Mouse (Mus musculus) neural tube, embryonic 14.5 days (tissue): ENCODE measurements around the gene Efcab3. TPM values are rescaled to one million over a fixed set of nuclear protein-coding genes. Genes with fewer than 3 reads are reported as not detected.

Experiments
- ATAC-seq: fragments of 200-750 bp; cut with Nextera tagmentation; 2 replicates; pipeline ENCODE4 v1.8.0; 2017; ENCODE audit warnings: low read depth, mild to moderate bottlenecking, moderate TSS enrichment, moderate library complexity
- H3K27ac ChIP-seq: fragments of 300-500 bp; sonication (generic); 2 replicates; pipeline ENCODE4 v1.5.1; 2014; ENCODE audit warnings: low read depth, mild to moderate bottlenecking, control low read depth, low read length, moderate library complexity, mixed read lengths
- H3K27me3 ChIP-seq: fragments of 300-500 bp; sonication (generic); 2 replicates; pipeline ENCODE4 v1.6.1; 2014; ENCODE audit warnings: low read length; ENCODE audit not compliant: control insufficient read depth, insufficient read depth
- H3K36me3 ChIP-seq: fragments of 300-500 bp; sonication (generic); 2 replicates; pipeline ENCODE4 v1.6.1; 2014; ENCODE audit warnings: low read length, mixed read lengths; ENCODE audit not compliant: control insufficient read depth, insufficient read depth
- H3K4me1 ChIP-seq: fragments of 300-500 bp; sonication (generic); 2 replicates; pipeline ENCODE4 v1.6.1; 2014; ENCODE audit warnings: low read length; ENCODE audit not compliant: control insufficient read depth, insufficient read depth
- H3K4me2 ChIP-seq: fragments of 300-500 bp; sonication (generic); 2 replicates; pipeline ENCODE4 v1.6.1; 2014; ENCODE audit warnings: mild to moderate bottlenecking, low read depth, low read length, control low read depth
- H3K4me3 ChIP-seq: fragments of 300-500 bp; sonication (generic); 2 replicates; pipeline ENCODE4 v1.5.1; 2014; ENCODE audit warnings: low read depth, low read length, control low read depth, mixed read lengths
- H3K9ac ChIP-seq: fragments of 300-500 bp; sonication (generic); replicated peaks from 2 replicates; pipeline ENCODE4 v1.6.1; 2014; ENCODE audit warnings: low read depth, mild to moderate bottlenecking, control low read depth, low read length, mixed read lengths
- H3K9me3 ChIP-seq: fragments of 300-500 bp; sonication (generic); 2 replicates; pipeline ENCODE4 v1.6.1; 2016; ENCODE audit warnings: low read length; ENCODE audit not compliant: control insufficient read depth
- WGBS: fragments of 180-500 bp; shearing (Covaris S2); extraction: QIAGEN DNeasy Blood & Tissue Kit; methylation state at CpG from one replicate; pipeline ENCODE4 v1.1.7; 2014; 5-methylcytosine and 5-hydroxymethylcytosine counted together
- polyA plus RNA-seq: library from polyadenylated mRNA; unstranded; fragments of >200 nt; fragmentation: Nextera tagmentation; extraction: Ambion mirVana; gene quantifications from 2 replicates; pipeline ENCODE4 v1.2.1, GENCODE M21; 2014

Efcab3 gene
- polyA plus RNA-seq, 1 experiment from 2014 or later, result not detected

DNA sequence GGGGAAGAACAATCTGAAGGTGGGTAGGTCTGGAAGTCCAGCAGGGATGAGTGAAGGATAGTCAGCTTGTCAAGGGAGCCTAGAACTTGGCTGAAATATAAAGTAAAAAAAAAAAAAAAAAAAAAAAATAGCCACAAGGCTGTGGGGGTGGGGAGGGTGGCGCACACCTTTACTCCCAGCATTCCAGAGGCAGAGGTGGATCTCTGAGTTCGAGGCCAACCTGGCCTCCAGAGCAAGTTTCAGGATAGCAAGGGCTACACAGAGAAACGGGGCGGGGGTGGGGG, 88.6 kb downstream of the Efcab3 start:
- H3K4me2 ChIP-seq, result no peak overlapping the region
- H3K27me3 ChIP-seq, result no peaks in the 10 kb centered on the region
- WGBS, result 67% methylated on average over 1 of the region's 4 CpGs

DNA sequence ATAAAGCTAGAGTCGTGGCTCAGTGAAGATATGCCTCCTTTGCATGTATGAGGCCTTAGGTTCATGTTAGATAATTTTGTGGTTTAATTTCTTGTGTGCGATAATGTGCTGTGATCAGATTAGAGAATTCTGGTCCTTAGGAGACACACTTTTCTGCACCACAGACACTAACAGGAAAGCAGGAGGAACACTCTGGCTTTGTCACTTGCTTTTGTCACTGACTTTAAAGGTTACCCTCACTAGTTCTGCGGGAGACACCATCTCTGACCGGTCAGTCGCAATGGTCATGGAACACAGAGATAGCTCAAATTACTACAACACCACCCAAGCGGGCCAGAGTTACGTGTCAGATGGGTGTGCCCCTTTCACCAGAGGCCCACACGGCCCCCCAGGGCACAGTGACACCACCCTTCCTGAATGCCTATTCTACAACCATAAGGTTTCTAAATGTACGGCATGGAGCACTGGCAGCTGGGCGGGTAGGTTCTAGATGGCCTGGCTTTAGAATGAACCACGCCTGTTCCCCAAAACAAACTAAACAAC, 89.0 kb downstream of the Efcab3 start:
- H3K4me2 ChIP-seq, result no peak overlapping the region

More for the DNA sequence above, 88.6 kb downstream of the Efcab3 start:
- no peak for ATAC-seq
- H3K36me3 ChIP-seq, result no peaks in the 10 kb centered on the region
- H3K4me3 ChIP-seq, result no peak overlapping the region
- 0 out of 2 replicates have a peak, but pooled peaks cover 4% of the 10 kb centered on the region for H3K4me1 ChIP-seq
- H3K9ac ChIP-seq, result no peak overlapping the region
- no peaks in the 10 kb centered on the region for H3K9me3 ChIP-seq
- H3K27ac ChIP-seq, result no peak overlapping the region

DNA sequence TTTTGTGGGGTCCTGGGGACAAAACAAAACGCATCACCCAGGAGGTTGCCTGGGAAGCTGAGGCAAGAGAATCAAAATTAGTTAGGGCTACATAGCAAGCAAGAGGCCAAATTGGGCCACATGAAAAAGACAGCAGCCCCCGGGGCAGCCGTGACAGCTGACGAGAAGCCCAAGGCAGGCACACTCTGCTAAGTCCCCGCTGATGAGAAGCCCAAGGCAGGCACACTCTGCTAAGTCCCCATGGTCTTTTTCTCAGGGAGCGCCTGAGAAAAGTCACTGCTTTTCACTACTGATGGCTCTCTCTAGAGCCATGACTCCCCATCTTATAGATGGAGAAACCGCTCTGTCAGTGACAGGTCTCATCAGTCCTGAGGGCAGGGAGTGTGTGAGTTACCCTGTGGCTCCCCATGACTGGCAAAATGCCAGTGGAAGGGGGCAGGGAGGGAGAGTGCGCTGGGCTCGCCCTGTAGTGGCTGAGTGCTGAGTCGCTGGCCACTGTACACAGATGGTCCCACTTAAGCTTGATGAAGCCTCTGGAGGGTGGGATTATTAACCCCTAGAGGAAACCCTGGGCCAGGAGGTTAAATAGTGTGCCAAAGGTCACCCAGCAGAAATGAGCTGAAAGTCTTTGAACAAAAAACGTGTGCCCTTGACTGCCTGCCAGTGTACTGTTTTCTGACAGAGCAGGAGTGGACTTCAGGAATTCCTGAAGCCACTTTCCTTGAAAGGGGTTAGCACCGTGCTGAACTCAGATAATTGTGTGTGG, 89.9 kb downstream of the Efcab3 start:
- Histone ChIP-seq H3K4me3 (no peak overlapping the region), H3K27me3 (no peaks in the 10 kb centered on the region), H3K4me1 (0 out of 2 replicates have a peak, but pooled peaks cover 4% of the 10 kb centered on the region), H3K9me3 (no peaks in the 10 kb centered on the region), H3K36me3 (no peaks in the 10 kb centered on the region), H3K4me2 (no peak overlapping the region), H3K27ac (no peak overlapping the region), H3K9ac (no peak overlapping the region)
- WGBS, result 23% methylated on average over 12 of the region's 12 CpGs
- peak; percentile 21; the same call in 1 of the 2 replicates for ATAC-seq

More for the DNA sequence above, 89.0 kb downstream of the Efcab3 start:
- Histone ChIP-seq H3K4me3 (no peak overlapping the region), H3K36me3 (no peaks in the 10 kb centered on the region), H3K9me3 (no peaks in the 10 kb centered on the region), H3K9ac (no peak overlapping the region), H3K27ac (no peak overlapping the region), H3K27me3 (no peaks in the 10 kb centered on the region), H3K4me1 (0 out of 2 replicates have a peak, but pooled peaks cover 4% of the 10 kb centered on the region)
- ATAC-seq, result no peak
- 85% methylated on average over 11 of the region's 11 CpGs for WGBS

DNA sequence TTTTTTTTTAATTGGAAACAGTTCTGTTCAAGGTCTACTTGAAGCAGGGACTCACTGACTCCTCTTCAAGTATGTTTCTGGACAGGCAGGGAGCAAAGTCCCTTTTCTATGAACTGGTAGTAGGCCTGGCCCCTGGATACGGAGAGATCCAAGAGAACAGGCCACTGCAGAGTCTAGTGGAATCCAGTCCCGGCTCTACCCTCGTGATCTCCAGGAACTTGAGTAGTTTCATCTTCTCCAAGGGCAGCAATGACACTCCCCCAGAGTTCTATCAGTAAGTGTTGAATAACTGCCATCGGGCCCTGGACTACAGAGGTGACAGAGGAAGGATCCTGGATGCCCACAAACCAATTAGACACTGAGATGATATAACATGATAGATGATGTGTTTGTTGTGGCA, 92.5 kb downstream of the Efcab3 start:
- WGBS, result 90% methylated on average over 4 of the region's 4 CpGs
- H3K27ac ChIP-seq, result no peak overlapping the region
- ATAC-seq, result no peak
- no peaks in the 10 kb centered on the region for H3K36me3 ChIP-seq
- no peak overlapping the region for H3K4me2 ChIP-seq
- H3K4me3 ChIP-seq, result no peak overlapping the region
- no peaks in the 10 kb centered on the region for H3K9me3 ChIP-seq
- no peak overlapping the region for H3K9ac ChIP-seq
- 0 out of 2 replicates have a peak, but pooled peaks cover 4% of the 10 kb centered on the region for H3K4me1 ChIP-seq
- H3K27me3 ChIP-seq, result no peaks in the 10 kb centered on the region

DNA sequence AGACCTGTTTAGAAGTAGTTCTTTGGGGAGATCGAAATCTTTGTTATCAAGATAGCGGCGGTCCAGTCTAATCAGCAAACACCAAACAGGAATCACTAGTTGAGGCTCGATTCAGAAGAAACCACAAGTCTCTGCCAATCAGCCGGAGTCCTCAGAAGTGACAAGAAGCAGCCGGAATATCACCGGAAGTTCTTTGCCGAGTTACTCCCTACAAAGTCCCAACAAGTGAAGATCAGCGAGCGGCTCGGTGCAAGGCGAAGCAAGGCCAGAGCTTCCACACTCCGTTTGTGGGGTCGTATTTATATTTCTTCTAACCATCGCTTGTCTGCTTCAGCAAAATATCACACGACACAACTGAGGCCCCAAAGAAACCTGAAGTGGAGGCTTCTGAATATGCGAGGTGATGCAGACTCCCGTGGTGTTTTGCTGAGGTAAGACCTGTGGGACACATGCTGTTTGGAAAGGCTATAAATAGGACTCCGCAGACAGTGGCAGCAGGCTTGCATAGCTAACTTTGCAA, 93.4 kb downstream of the Efcab3 start:
- Histone ChIP-seq H3K27ac (no peak overlapping the region), H3K27me3 (no peaks in the 10 kb centered on the region), H3K9ac (no peak overlapping the region), H3K4me1 (0 out of 2 replicates have a peak, but pooled peaks cover 4% of the 10 kb centered on the region), H3K4me2 (no peak overlapping the region), H3K4me3 (no peak overlapping the region), H3K36me3 (no peaks in the 10 kb centered on the region), H3K9me3 (no peaks in the 10 kb centered on the region)
- WGBS, result 83% methylated on average over 19 of the region's 19 CpGs
- ATAC-seq, result no peak

DNA sequence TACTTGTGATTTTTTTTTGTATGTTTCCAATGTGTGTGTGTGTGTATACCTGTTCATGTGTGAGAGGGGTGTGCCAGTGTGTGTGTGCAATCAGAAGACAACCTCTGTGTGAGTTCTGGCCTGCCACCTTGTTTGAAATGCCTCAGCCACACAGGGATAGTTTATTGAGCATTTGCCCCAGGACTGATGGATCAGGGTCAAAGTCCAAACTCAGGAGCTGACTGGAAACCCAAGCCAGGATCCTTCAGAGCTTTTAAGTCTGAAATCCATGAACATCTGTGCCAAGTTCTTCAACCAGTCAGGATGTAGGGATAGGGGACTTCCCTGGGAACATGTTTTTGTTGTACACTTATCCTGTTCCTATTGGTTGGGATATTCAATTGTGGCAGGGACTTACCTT, 94.7 kb downstream of the Efcab3 start:
- 0 out of 2 replicates have a peak, but pooled peaks cover 4% of the 10 kb centered on the region for H3K4me1 ChIP-seq
- no peak overlapping the region for H3K4me3 ChIP-seq
- no peak overlapping the region for H3K27ac ChIP-seq
- no peak overlapping the region for H3K9ac ChIP-seq
- no peaks in the 10 kb centered on the region for H3K27me3 ChIP-seq
- no peak for ATAC-seq
- H3K4me2 ChIP-seq, result no peak overlapping the region
- no peaks in the 10 kb centered on the region for H3K9me3 ChIP-seq
- no peaks in the 10 kb centered on the region for H3K36me3 ChIP-seq

DNA sequence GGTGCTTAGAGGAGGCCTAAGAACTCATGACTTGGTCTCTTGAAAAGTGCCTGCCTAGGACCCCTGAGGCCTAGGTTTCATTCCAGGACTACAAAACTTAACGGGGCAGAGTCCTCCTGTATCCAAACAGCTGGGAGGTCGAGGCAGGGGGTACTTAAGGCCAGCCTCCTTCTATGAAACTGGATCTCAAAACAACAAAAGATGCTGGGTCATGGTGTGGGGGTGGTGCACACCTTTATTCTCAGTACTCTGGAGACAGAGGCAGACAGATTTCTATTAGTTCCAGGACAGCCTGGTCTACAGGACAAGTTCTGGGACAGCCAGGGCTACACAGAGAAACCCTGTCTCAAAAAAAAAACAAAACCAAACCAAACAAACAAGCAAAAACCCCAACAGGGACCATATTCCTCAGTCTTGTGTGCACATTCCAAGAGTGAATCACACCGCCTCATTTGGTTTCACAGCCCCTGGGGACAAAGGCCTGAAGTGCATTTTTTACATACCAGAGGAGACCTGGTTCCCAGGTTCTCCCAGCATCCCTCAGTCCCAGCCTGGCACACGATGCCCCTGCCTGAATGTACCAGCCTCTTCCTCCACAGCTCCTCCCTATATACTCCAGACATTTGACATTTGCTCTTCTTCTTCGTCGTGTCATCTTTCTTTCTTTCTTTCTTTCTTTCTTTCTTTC, 96.4 kb downstream of the Efcab3 start:
- no peaks in the 10 kb centered on the region for H3K4me1 ChIP-seq
- H3K4me3 ChIP-seq, result no peak overlapping the region
- no peaks in the 10 kb centered on the region for H3K9me3 ChIP-seq
- H3K27ac ChIP-seq, result no peak overlapping the region
- no peaks in the 10 kb centered on the region for H3K27me3 ChIP-seq
- H3K4me2 ChIP-seq, result no peak overlapping the region
- ATAC-seq, result no peak
- 60% methylated on average over 6 of the region's 6 CpGs for WGBS
- no peaks in the 10 kb centered on the region for H3K36me3 ChIP-seq
- no peak overlapping the region for H3K9ac ChIP-seq

DNA sequence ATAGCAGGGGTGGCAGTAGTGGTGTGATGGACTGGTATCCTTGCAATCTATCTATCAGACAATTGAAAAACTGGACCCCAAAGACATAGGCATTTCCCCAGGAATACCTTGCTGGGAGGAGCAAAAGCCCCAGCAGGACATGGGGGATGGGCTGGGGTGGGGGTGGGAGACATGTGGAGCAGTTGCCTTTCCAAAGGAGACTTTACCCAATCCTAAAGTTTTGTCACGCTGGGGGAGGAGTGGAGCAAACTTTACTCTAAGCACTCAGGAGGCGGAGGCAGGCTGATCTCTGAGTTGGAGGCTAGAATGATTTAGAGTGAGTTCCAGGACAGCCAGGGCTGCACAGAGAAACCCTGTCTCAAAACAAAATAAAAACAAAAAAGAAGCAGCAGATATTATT, 98.0 kb downstream of the Efcab3 start:
- Histone ChIP-seq H3K27ac (no peak overlapping the region), H3K9me3 (no peaks in the 10 kb centered on the region), H3K27me3 (no peaks in the 10 kb centered on the region), H3K4me3 (no peak overlapping the region), H3K36me3 (no peaks in the 10 kb centered on the region), H3K4me2 (no peak overlapping the region), H3K4me1 (no peaks in the 10 kb centered on the region), H3K9ac (no peak overlapping the region)
- WGBS, result 96% methylated on average over 2 of the region's 2 CpGs
- no peak for ATAC-seq
